Mouse (Mus musculus) neural tube, embryonic 11.5 days (tissue): Measurements from ENCODE around the gene Rprd2. TPM values are rescaled to one million over a fixed set of nuclear protein-coding genes. Genes with fewer than 3 reads are reported as not detected.

ENCODE experiments used
- ATAC-seq: fragments of 200-750 bp; cut with Nextera tagmentation; 2 replicates; pipeline ENCODE4 v1.8.0; 2017; ENCODE audit warnings: moderate number of reproducible peaks, mild to moderate bottlenecking, moderate TSS enrichment, moderate library complexity; ENCODE audit not compliant: insufficient read depth, low FRiP score, low TSS enrichment
- DNase-seq: peaks from one replicate; pipeline ENCODE4 v3.0.0-alpha.2; 2015; ENCODE audit warnings: low spot score
- H3K27ac ChIP-seq: fragments of 300-500 bp; sonication (generic); 2 replicates; pipeline ENCODE4 v1.5.1; 2014; ENCODE audit warnings: low read depth, mild to moderate bottlenecking, low read length
- H3K27me3 ChIP-seq: fragments of 300-500 bp; sonication (generic); 2 replicates; pipeline ENCODE4 v1.6.1; 2014; ENCODE audit warnings: mild to moderate bottlenecking, low read length, mixed read lengths; ENCODE audit not compliant: control insufficient read depth, insufficient read depth
- H3K36me3 ChIP-seq: fragments of 300-500 bp; sonication (generic); 2 replicates; pipeline ENCODE4 v1.6.1; 2014; ENCODE audit warnings: mild to moderate bottlenecking, low read length, moderate library complexity, mixed read lengths; ENCODE audit not compliant: control insufficient read depth, insufficient read depth
- H3K4me1 ChIP-seq: fragments of 300-500 bp; sonication (generic); 2 replicates; pipeline ENCODE4 v1.6.1; 2014; ENCODE audit warnings: low read length, mixed read lengths; ENCODE audit not compliant: control insufficient read depth, insufficient read depth
- H3K4me2 ChIP-seq: fragments of 300-500 bp; sonication (generic); 2 replicates; pipeline ENCODE4 v1.6.1; 2014; ENCODE audit warnings: low read depth, mild to moderate bottlenecking, moderate library complexity
- H3K4me3 ChIP-seq: fragments of 300-500 bp; sonication (generic); 2 replicates; pipeline ENCODE4 v1.5.1; 2014; ENCODE audit warnings: low read depth, low read length
- H3K9ac ChIP-seq: fragments of 300-500 bp; sonication (generic); 2 replicates; pipeline ENCODE4 v1.6.1; 2014; ENCODE audit warnings: mild to moderate bottlenecking, low read length
- H3K9me3 ChIP-seq: fragments of 300-500 bp; sonication (generic); 2 replicates; pipeline ENCODE4 v1.6.1; 2016; ENCODE audit warnings: low read length; ENCODE audit not compliant: control insufficient read depth
- WGBS: fragments of 180-500 bp; shearing (Covaris S2); extraction: QIAGEN DNeasy Blood & Tissue Kit; methylation state at CpG from one replicate; pipeline ENCODE4 v1.1.7; 2014; 5-methylcytosine and 5-hydroxymethylcytosine counted together
- polyA plus RNA-seq: library from polyadenylated mRNA; unstranded; fragments of >200 nt; fragmentation: Nextera tagmentation; extraction: Ambion mirVana; gene quantifications from 2 replicates; pipeline ENCODE4 v1.2.1, GENCODE M21; 2014

The Rprd2 gene
- polyA plus RNA-seq, 1 experiment from 2014 or later: 21.6 TPM

DNA sequence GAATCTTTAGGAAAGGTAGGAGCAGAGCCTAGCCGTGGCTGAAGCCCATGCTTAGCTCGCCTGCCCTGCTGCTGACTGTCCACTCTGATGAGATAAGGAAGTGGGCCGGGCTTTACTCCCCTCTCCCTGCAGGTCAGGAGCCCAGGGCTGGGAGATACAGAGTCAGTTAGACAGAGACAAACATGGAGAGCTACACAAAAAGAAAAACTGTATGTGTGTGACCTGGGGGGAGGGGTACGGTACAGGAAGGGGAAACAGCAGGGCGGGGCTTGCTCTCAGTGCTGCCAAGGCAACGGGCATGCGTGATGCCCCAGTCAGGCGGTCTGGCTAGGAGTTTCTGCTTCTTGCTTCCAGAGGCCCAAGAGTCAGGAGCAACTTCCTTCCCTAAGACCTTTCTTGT is 78.3 kb downstream of the Rprd2 start:
- WGBS: 86% methylated on average over 8 of the region's 8 CpGs
- H3K36me3 ChIP-seq: peaks cover 16% of the 10 kb centered on the region
- ATAC-seq: no peak

DNA sequence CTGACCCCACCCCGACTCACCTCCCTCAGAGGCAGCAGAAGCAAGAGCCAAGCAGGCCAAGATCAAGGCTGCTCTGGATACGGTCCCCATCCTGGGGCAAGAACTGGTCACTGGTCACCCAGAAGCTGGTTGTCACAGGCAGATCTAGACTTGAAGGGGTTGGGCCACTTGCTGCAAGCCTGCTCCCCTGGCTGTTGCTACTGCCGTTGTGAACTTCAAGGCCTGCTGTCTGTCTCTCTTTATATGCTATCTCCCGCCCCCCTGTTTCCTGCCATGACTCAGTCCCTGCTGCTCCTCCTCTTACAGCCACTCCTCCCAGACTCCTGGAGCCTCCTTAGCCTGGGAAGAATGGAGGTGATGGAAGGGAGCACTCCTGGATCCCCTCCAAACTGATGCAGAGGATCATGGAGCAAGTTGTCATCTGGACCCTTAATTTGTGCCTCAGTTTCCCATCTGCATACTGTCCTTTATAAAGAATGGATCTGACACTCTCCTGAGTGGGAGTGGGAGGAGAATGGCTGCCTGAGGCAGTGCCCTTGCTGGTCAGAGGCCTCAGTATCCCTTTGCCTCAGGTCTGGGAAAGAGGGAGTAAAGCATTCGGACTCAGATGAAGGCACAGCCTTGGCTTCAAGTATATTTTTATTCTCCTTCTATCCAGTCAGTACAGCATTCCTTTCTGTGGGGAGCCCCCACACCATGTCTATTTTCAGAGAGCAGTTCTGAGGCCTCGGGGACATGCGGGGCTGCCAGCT is 79.1 kb downstream of the Rprd2 start, which contains the start of gene Ecm1:
Ecm1 (minus strand) TSS at position 217 of the 752 bp plus-strand sequence.
- no peaks in the 10 kb centered on the region for H3K9me3 ChIP-seq
- ATAC-seq: no peak
- peaks cover 14% of the 10 kb centered on the region for H3K36me3 ChIP-seq
- H3K27ac ChIP-seq: no peak within 1 kb of the TSS
- H3K27me3 ChIP-seq: no peaks in the 10 kb centered on the region
- no peak for DNase-seq
- no peak within 1 kb of the TSS for H3K4me3 ChIP-seq
- no peak within 1 kb of the TSS; the same call in 1 of the 2 replicates for H3K9ac ChIP-seq
- no peaks in the 10 kb centered on the region for H3K4me1 ChIP-seq
- 76% methylated on average over 7 of the region's 7 CpGs for WGBS
- no peak within 1 kb of the TSS for H3K4me2 ChIP-seq

More for the DNA sequence above, 78.3 kb downstream of the Rprd2 start:
- Histone ChIP-seq H3K9ac (no peak overlapping the region), H3K27me3 (no peaks in the 10 kb centered on the region), H3K4me3 (no peak overlapping the region), H3K4me1 (no peaks in the 10 kb centered on the region), H3K9me3 (no peaks in the 10 kb centered on the region), H3K27ac (no peak overlapping the region), H3K4me2 (no peak overlapping the region)
- DNase-seq: no peak

GRCm38 (mm10) chr3:95735071-95735670 is 83.5 kb downstream of the Rprd2 start:
- Histone ChIP-seq H3K9ac (no peak overlapping the region), H3K4me2 (no peak overlapping the region), H3K36me3 (peaks cover 10% of the 10 kb centered on the region), H3K27me3 (no peaks in the 10 kb centered on the region), H3K27ac (no peak overlapping the region), H3K4me3 (no peak overlapping the region), H3K9me3 (no peaks in the 10 kb centered on the region), H3K4me1 (no peaks in the 10 kb centered on the region)
- no peak for ATAC-seq
- no peak for DNase-seq
- WGBS: 82% methylated on average over 12 of the region's 12 CpGs

- Histone ChIP-seq H3K9ac (no peak overlapping the region), H3K4me3 (no peak overlapping the region), H3K9me3 (no peaks in the 10 kb centered on the region), H3K27me3 (no peaks in the 10 kb centered on the region), H3K27ac (no peak overlapping the region), H3K4me1 (no peaks in the 10 kb centered on the region), H3K4me2 (no peak overlapping the region), H3K36me3 (peaks cover 10% of the 10 kb centered on the region)
- DNase-seq (no peak), ATAC-seq (no peak)
- WGBS: 88% methylated on average over 13 of the region's 13 CpGs
These were observed 84.5 kb downstream of the Rprd2 start for GRCm38 (mm10) chr3:95734092-95734702.

DNA sequence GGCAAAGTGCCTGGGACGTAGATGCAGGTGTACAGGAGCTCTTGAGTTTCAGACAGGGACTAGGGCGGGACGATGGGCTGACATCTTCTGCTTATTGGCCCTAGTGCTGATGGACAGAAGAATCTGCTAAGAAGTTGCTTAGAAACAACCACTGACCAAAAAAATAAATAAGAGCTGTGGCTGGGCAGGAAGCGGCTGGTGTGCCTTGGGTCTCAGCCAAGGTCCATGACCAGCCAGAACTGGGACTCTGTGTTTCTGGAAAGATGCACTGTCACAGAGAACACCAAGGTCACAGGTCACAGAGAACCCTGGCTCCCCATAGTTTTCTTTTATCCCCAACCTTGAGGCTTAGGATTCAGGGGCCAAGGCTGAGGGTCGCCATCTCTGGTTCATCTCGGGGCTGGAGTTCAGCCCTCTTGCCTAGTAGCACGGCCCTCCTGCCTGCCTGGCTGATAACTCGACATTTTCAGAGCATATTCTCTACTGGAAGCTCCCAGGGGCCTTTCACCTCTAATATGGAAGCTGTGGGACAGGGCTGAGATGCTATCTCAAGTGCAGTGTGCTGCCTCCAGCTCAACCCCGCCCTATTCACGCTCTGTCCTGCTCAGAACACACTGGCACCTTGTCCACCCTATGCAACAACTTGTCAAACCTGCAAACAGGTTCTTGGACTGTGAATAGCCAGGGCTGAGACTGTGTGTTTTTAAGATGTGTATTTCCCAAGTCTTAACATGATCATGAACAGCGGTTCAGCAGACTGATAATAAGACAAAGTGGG is 85.7 kb downstream of the Rprd2 start:
- Histone ChIP-seq H3K27me3 (no peaks in the 10 kb centered on the region), H3K4me3 (no peak overlapping the region), H3K9ac (no peak overlapping the region), H3K4me1 (no peaks in the 10 kb centered on the region), H3K9me3 (no peaks in the 10 kb centered on the region), H3K4me2 (no peak overlapping the region), H3K27ac (no peak overlapping the region), H3K36me3 (peaks cover 7% of the 10 kb centered on the region)
- DNase-seq (no peak), ATAC-seq (no peak)
- 88% methylated on average over 11 of the region's 11 CpGs for WGBS

DNA sequence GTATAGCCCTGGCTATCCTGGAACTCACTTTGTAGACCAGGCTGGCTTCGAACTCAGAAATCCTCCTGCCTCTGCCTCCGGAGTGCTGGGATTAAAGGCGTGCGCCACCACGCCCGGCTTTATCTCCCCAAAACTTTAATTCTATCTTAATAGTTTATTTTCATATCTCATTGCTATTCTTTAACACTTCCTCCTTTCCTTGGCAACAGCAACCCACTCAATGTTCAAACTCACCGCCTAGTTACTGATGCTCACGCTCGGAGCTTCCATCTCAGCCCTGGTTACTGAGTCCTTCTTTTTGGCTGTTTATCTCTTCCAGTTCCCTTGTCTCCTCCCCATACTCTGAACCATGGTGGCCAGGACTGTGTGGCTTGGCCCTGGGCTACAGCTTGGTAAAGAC is 86.4 kb downstream of the Rprd2 start:
- H3K4me1 ChIP-seq: no peaks in the 10 kb centered on the region
- WGBS: 97% methylated on average over 9 of the region's 9 CpGs
- no peak overlapping the region for H3K27ac ChIP-seq
- no peaks in the 10 kb centered on the region for H3K27me3 ChIP-seq
- no peaks in the 10 kb centered on the region for H3K9me3 ChIP-seq
- no peak overlapping the region for H3K4me2 ChIP-seq
- DNase-seq (no peak), ATAC-seq (no peak)
- H3K36me3 ChIP-seq: peaks cover 6% of the 10 kb centered on the region
- H3K9ac ChIP-seq: no peak overlapping the region
- H3K4me3 ChIP-seq: no peak overlapping the region

GRCm38 (mm10) chr3:95731802-95732201 is 86.9 kb downstream of the Rprd2 start:
- Histone ChIP-seq H3K27me3 (no peaks in the 10 kb centered on the region), H3K4me1 (no peaks in the 10 kb centered on the region), H3K9ac (no peak overlapping the region), H3K27ac (no peak overlapping the region), H3K36me3 (peaks cover 6% of the 10 kb centered on the region), H3K4me3 (no peak overlapping the region), H3K4me2 (no peak overlapping the region), H3K9me3 (no peaks in the 10 kb centered on the region)
- ATAC-seq: no peak
- no peak for DNase-seq
- WGBS: 90% methylated on average over 4 of the region's 4 CpGs

DNA sequence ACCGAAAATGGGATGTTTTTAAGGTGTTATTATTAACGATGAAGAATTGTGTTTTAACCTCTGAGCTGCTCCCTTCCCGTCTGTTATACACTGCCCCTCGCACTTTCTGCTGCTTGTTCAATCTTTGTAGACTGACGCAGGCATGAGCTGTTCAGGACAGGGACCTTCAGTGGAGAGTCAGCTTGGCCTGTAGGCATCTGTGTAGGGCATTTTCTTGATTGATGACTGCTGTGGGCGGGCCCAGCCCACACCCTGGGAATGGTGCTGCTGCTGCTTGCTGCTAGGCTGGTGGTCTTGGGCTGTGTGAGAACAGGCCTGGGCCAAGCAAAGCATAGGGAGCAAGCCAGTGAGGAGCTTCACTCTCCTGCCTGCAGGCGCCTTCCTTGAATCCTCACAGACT is 88.2 kb downstream of the Rprd2 start:
- Histone ChIP-seq H3K27ac (no peak overlapping the region), H3K9ac (no peak overlapping the region), H3K27me3 (no peaks in the 10 kb centered on the region), H3K36me3 (peaks cover 4% of the 10 kb centered on the region), H3K4me2 (no peak overlapping the region), H3K4me3 (no peak overlapping the region), H3K9me3 (no peaks in the 10 kb centered on the region), H3K4me1 (no peaks in the 10 kb centered on the region)
- WGBS: 76% methylated on average over 7 of the region's 7 CpGs
- no peak for DNase-seq
- ATAC-seq: no peak
